In genomic region chr2:28415387-28416024, GRCm38 (mm10) we compare ENCODE assay signal across 8 mouse cellular contexts. TPM values are rescaled to one million over a fixed set of nuclear protein-coding genes. Genes with fewer than 3 reads are reported as not detected.
DNase-seq lines count a peak whose midpoint lies in the region; ATAC-seq and TF ChIP-seq lines count a peak whose summit lies in the region.

No protein-coding gene starts in this region.

- no peak overlapping the region for H3K4me3 ChIP-seq in heart, embryonic 10.5 days
- H3K4me3 ChIP-seq in forebrain, embryonic 16.5 days (replicated peaks; ENCODE audit: low read length): no peak overlapping the region
- no peak overlapping the region for H3K4me3 ChIP-seq in layer of hippocampus, adult 2 months

- WGBS in heart, embryonic 10.5 days: 60% methylated on average over 10 of the region's 10 CpGs
- WGBS in forebrain, embryonic 16.5 days: 33% methylated on average over 10 of the region's 10 CpGs

- H3K9me3 ChIP-seq in heart, embryonic 10.5 days: no peaks in the 10 kb centered on the region
- H3K9me3 ChIP-seq in forebrain, embryonic 16.5 days (ENCODE audit: control insufficient read depth, low read length): no peaks in the 10 kb centered on the region

- DNase-seq in heart, adult 11 months: peak; percentile 94
- DNase-seq in heart, embryonic 10.5 days (ENCODE audit: low spot score): no peak
- peak; percentile 82 for DNase-seq in adrenal gland, postnatal 10 days
- peak; percentile 50 to 71 for DNase-seq in layer of hippocampus, adult 2 months (ENCODE audit: low spot score in 2 of 2)
- peak; percentile 15 to 51 for DNase-seq in lung, postnatal 4 days
- DNase-seq in gastrocnemius, adult 18-20 months (ENCODE audit: low spot score): no peak

- no peak overlapping the region for H3K9ac ChIP-seq in forebrain, embryonic 16.5 days (replicated peaks; ENCODE audit: low read depth, low read length)

- no peak for TF ChIP-seq CTCF in layer of hippocampus, adult 2 months (conservative IDR thresholded peaks at IDR 0.05)

- H3K4me1 ChIP-seq in heart, embryonic 10.5 days: peaks cover 15% of the 10 kb centered on the region
- H3K4me1 ChIP-seq in forebrain, embryonic 16.5 days (replicated peaks; ENCODE audit: control insufficient read depth, insufficient read depth, low read length): peaks cover 19% of the 10 kb centered on the region

- ATAC-seq in forebrain, embryonic 16.5 days: no peak
- no peak for ATAC-seq in megakaryocyte progenitor cell, adult 5-6 weeks (replicated peaks; ENCODE audit: poor library complexity)

- H3K36me3 ChIP-seq in heart, embryonic 10.5 days: no peaks in the 10 kb centered on the region
- no peaks in the 10 kb centered on the region for H3K36me3 ChIP-seq in forebrain, embryonic 16.5 days (ENCODE audit: control insufficient read depth, insufficient read depth)

- no peak overlapping the region for H3K4me2 ChIP-seq in forebrain, embryonic 16.5 days (ENCODE audit: low read length)

- H3K27me3 ChIP-seq in heart, embryonic 10.5 days (ENCODE audit: insufficient read depth, poor library complexity, severe bottlenecking): peaks cover 21% of the 10 kb centered on the region; the same call in 1 of the 2 replicates
- no peaks in the 10 kb centered on the region for H3K27me3 ChIP-seq in forebrain, embryonic 16.5 days (replicated peaks; ENCODE audit: control insufficient read depth, insufficient read depth, low read length)

- no peak overlapping the region; the same call in 1 of the 2 replicates for H3K27ac ChIP-seq in heart, embryonic 10.5 days
- 0 out of 2 replicates have a peak overlapping the region, but pooled peaks have one; percentile 4 for H3K27ac ChIP-seq in forebrain, embryonic 16.5 days (ENCODE audit: low read length)
- H3K27ac ChIP-seq in layer of hippocampus, adult 2 months: peak overlapping the region; percentile 93

RNA-seq across cellular contexts. Expression of gene Ppp1r26, which starts 31.1 kb away (rescaled TPM):
- polyA plus RNA-seq in heart, embryonic 10.5 days (2016; fragmentation: Nextera tagmentation; extraction: Ambion mirVana): 3.6 and 3.7 TPM in 2 replicates
- 1 to 10 TPM; 5.3 to 7.4 TPM for total RNA-seq in adrenal gland, postnatal 10 days (2021)
- 8.9 and 11.5 TPM in 2 replicates for polyA plus RNA-seq in forebrain, embryonic 16.5 days (2015; fragmentation: Nextera tagmentation; extraction: Ambion mirVana)
- total RNA-seq in layer of hippocampus, adult 2 months (2021): 10 to 100 TPM; 14.5 to 17.3 TPM
- 1 to 10 TPM; 2.4 to 3.0 TPM for total RNA-seq in gastrocnemius, adult 18-20 months (2021)
- 1.9 and 2.2 TPM in 2 replicates for total RNA-seq in megakaryocyte progenitor cell, adult 5-6 weeks (2015)
- 1.1 and 1.6 TPM in 2 replicates for total RNA-seq in megakaryocyte progenitor cell, adult 5-6 weeks (2017)

RNA-seq across cellular contexts. Expression of gene 1700007K13Rik, which starts 50.6 kb away (rescaled TPM):
- polyA plus RNA-seq in heart, embryonic 10.5 days (2016; fragmentation: Nextera tagmentation; extraction: Ambion mirVana): 0.54 and 0.72 TPM in 2 replicates
- total RNA-seq in adrenal gland, postnatal 10 days (2021): under 1 TPM; 0.64 to 0.99 TPM
- polyA plus RNA-seq in forebrain, embryonic 16.5 days (2015; fragmentation: Nextera tagmentation; extraction: Ambion mirVana): 1.0 and 1.2 TPM in 2 replicates
- 1 to 10 TPM; 1.9 to 2.4 TPM for total RNA-seq in layer of hippocampus, adult 2 months (2021)
- not detected for total RNA-seq in gastrocnemius, adult 18-20 months (2021)
- not detected in 2 replicates for total RNA-seq in megakaryocyte progenitor cell, adult 5-6 weeks (2015)
- not detected in 2 replicates for total RNA-seq in megakaryocyte progenitor cell, adult 5-6 weeks (2017)

RNA-seq across cellular contexts. Expression of gene Mrps2, which starts 52.4 kb away (rescaled TPM):
- polyA plus RNA-seq in heart, embryonic 10.5 days (2016; fragmentation: Nextera tagmentation; extraction: Ambion mirVana): 60.7 and 67.7 TPM in 2 replicates
- total RNA-seq in adrenal gland, postnatal 10 days (2021): 10 to 100 TPM; 64.6 to 75.6 TPM
- polyA plus RNA-seq in forebrain, embryonic 16.5 days (2015; fragmentation: Nextera tagmentation; extraction: Ambion mirVana): 50.9 and 60.0 TPM in 2 replicates
- total RNA-seq in layer of hippocampus, adult 2 months (2021): 10 to 100 TPM; 35.8 to 39.4 TPM
- 10 to 100 TPM; 21.1 to 22.9 TPM for total RNA-seq in gastrocnemius, adult 18-20 months (2021)
- 64.8 and 71.0 TPM in 2 replicates for total RNA-seq in megakaryocyte progenitor cell, adult 5-6 weeks (2015)
- total RNA-seq in megakaryocyte progenitor cell, adult 5-6 weeks (2017): 31.2 and 32.5 TPM in 2 replicates

Comparison
In these comparisons a context has a peak if more than half of its experiments do, and no peak if none do; other contexts are left out.
1. DNase-seq: peak in heart, adult 11 months (single experiment), adrenal gland, postnatal 10 days (single experiment), layer of hippocampus, adult 2 months (2 of 2) and lung, postnatal 4 days (2 of 2); none in heart, embryonic 10.5 days (single experiment) and gastrocnemius, adult 18-20 months (single experiment).